Mouse (Mus musculus): ENCODE measurements around the gene Tmem164.

Tmem164 gene

DNA sequence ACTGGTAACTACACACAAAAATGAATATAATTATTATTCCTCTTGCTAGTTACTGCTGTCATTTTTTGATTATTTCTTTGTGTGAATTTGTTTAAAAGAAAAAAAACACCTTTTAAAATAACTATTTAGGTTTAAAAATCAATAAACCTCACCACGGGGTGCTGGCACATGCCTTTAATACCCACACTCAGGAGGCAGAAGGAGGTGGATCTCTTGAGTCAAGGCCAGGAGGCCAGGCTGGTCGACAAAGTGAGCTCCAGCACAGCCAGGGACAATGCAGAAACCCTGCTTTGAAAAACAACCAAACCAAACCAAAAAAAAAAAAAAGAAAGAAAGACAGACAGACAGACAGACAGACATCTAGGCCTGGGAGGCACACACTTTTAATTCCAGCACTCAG, 12.1 kb downstream of the Tmem164 start:
- DNase-seq = peak; percentile 28

DNA sequence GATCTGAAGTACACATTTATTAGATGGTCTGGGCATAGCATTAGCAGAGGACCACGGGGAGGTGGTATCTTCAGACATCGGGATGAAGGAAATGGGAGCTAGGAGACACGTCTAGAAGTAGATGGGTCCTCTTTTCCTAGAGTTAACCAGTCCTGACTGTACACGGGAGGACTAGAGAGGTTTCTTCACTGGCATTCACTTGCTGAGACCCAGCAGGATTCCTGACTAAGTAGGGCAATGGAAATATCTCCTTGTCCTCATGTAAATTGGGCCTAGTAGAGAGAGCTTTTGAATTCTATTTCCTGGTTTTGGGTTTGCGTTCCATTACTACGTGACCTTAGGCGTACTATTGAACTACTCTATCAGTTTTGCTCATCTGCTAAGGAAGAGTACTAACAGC, 13.1 kb downstream of the Tmem164 start:
- DNase-seq = peak; percentile 71

DNA sequence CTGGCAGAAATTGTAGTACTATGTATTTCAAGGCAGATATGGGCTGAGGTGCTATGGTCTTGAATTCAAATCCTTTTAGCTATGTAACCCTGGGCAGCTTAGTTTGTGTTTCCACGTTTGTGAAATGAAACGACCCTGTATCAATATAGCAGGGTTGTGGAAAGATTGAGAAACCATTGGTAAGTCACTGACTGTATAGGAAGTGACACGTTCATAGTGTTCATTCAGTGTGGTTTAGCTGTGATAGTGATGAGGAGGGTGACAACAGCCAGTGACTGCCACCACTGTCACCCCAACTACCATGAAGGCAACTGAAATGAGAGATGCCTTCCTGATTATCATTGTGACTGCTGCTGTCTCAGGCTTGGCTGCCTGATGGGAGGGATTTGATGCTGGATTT, 13.7 kb downstream of the Tmem164 start:
- peak; percentile 46 for DNase-seq

DNA sequence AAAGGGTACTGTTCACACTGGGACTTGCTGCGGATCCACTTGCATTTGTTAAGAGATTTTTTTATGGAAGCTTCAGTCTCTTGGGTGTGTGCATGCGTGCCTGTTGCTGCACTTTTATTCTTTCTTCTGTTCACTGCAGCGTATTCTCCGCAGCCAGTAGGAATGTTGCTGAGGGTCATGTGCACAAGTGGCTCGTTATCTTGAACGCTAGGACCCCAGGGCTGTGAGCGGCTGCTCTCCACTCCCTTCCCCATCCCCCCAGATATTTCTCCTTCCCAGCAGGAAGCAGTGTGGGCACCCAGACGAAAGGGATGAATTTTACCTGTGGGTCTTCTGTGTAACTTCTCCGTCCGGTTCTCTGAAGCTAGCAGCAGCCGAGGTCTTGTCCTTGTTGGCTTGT, 15.6 kb downstream of the Tmem164 start:
- DNase-seq = peak; percentile 61

DNA sequence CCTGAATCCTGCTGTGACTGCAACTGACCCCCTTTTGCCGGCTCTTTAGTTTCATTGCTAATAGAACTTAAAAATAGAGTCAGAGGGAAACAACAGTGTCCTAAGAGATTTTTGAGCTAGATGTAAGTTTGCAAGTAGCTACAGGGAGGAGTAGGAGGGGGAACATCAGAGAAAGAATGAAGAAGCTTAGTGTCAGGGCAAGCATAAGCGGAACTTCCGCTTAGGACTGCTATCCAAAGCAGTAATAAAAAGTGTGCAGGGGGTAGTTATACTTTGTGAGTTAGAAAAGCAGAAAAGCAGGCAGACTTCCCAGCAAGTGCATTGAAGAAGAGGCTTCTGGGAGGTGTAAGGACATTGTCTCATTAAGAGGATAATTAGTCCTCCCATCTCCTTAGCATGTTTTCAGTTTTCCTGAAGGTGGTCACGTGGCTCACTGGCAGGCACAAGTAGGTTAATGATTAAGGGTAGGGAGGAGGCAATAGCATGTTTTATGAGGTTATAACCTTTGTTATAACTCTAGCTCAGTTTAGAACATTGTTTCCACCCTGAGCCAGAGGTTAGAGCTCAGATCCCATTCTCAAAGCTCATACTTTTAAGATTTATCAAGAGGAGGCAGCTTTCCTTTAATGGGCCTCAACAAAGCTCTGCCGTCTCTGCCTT, 16.5 kb downstream of the Tmem164 start:
- DNase-seq = peak; percentile 61

DNA sequence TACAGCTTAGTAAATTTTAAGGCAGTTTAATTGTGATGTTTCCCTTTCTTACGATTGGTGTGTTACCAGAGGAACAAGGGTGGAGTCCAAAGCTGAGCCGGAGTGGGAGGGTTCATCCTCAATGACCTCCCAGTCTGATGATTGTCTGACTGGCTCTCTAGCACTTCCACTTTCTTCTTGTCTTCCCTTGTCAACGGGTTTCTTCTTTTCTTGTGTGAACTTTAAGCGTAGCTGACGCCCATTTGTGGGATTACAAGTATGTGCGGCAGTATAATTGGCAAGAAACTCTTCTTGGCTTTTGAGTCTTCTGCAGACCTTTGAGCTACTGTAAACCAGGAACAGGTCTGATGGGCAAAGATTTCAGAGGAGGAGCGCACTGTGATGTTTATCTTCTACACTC, 17.0 kb downstream of the Tmem164 start:
- peak; percentile 92 for DNase-seq

DNA sequence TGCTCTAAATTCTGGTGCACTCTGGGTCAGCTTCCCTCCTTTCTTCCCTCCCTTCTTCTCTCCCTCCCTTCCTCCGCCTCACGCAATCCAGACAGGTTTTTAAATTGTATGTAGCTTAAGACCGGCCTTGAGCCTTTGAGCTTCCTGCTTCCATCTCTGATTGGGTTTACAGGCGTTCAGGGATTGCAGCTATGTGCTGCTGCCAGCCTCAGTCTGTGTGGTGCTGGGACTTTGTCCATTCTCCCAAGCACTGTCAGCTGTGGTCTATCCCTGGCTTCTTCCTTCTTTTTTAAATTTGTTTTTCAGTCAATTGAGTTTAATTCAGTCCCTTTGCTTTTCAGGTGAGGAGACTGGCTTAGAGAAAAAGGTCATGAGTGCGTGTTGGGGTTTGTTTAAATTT, 20.9 kb downstream of the Tmem164 start:
- DNase-seq = no peak

DNA sequence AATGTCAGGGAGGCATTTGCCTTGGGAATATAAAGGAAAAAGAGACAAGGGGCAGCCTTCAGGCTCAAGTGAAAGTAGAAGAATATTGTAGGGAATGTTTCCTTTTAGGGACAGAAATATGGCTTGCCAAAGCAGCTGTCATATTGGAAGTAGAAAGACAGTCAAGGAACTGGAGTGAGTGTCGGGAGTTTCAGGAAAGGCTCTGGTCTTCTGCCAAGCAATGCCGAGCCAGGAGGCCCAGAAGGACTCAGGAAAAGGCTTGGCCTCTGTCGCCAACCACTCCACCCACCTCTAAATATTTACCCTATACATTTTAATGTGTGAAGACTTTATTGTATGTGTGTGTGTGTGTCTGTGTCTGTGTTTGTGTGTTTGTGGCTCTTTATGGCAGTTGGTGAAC, 21.4 kb downstream of the Tmem164 start:
- peak; percentile 92 for DNase-seq

DNA sequence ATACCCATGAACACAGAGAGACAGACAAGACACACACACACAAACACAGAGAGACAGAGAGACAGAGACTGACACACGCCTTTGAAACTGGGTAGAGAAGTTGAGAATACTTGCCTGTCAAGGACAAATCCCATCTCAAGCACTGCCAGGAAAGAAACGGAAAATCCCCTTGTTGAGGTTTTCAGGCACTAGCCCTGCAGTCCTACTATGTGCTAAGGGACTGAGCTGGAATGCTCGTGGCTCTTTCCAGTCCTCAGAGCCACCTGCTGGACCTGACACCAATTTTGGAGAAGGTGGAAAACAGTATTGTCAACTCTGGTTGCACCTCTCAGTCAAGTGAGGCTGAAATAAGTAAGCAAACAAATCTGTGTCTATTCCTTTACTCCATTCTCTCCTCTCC, 22.7 kb downstream of the Tmem164 start:
- peak; percentile 6 for DNase-seq

DNA sequence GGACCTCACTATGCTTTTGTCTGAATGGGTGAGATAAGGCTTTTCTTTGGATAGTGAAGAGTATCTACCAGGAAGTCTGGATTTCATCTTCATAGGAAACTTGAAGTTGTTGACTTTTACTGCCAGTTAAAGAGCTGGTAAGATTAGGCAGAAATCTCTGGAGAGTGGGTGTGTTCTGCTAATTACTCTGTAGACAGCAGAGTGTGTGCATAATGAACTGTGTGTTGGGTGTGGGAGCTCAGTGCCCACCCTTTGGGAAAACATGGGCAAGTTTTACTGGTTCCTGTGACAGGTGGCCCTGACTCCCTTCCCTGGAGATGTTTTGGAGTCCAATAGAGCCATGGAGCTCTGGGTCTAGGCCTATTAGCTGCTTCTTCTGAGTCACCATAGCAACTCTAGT, 27.1 kb downstream of the Tmem164 start:
- peak; percentile 19 for DNase-seq

DNA sequence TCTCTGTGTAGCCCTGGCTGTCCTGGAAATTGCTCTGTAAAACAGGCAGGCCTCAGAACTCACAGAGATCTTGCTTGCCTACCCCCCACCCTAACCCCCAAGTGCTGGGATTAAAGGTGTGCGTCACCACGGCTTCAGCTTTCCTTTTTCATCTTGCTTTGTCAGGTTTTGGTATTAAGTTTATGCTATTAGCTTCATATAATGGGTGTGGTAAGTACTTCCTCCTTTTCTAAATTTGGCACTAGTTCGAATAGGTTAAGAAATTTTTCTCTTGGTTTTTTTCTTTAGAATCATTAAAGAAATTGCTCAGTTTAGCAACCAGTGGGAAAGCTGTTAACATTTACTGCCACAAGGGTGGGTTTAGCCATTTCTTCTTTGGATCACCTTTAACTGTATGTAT, 34.8 kb downstream of the Tmem164 start:
- DNase-seq = peak; percentile 5

DNA sequence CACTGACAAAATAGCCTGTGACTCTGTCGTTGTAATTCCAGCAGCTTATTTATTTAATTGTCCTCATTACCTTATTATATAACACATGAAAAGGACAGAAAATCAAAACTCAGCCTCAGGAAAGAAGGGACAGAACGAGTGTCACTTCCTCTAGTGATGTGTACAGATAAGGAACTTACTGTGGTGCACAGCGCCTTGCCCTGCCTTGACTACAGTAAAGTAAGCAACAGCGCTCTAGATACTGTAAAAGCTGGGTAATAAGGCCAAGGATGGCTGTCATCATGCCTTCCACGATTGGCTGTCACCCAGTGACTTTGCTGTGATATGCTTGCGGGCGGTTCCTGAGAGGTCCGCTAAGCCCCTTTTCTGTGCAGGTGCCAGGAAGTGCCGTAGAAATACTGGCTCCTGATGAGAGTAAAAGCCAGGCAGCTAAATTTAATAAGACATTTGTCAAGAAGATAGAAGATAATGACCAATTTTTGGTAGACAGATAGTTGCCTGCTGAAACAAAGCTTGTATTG, 36.8 kb downstream of the Tmem164 start:
- peak; percentile 78 for DNase-seq

DNA sequence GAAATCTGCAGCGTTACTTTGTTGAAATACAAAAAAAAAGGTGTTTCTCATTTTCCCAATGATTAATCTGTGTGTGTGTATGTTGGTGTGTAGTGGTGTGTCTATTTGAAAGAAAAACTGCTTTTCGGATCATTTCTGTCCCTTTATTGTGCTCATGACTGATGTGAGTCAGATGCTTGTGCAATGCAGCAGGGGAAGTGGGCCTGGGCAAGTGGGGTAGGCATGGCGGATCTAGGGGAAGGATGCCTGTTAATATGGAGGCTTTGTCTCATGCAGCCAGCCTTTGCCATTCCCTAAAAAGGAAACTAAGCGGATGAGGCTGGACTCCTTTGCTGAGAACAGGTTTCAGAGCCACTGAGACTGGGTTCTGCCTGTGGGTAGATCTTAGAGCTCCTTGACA, 37.6 kb downstream of the Tmem164 start:
- DNase-seq = peak; percentile 55

DNA sequence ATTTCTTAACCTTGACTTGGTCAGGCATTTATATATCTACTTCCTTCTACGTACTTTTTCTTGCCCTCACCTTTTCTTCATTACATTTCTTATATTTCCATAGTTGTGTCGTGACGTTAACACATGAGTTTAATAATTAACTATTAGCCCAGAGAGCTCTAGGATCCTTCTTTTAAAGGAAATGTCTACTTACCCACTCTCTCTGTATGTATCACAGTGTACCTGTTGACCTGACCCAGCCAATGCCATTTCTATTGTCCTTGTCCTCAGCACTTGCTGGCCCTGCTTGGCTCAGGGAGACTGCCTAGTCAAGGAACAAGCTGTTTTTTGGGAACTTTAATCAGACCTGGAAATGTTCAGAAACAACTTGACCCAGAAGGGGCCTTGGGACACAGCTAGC, 40.7 kb downstream of the Tmem164 start:
- no peak for DNase-seq

DNA sequence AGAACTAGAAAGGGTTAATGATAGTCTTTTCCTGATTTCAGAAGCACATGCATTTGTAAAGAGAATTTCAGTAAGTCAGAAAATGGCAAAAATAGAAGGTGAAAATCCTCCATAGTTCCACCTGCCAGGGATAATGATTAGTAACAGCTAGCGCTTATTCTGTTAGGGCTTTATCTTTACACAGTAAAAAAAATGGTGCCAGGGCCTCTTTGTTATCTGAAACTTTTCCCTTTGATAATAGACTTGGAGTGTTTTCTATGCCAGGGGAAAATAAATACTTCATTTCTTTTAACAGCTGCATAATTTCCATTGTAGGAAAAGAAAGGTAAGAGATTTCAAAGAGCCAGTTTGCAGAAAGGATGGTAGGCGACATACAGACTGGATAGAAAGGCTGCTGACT, 43.0 kb downstream of the Tmem164 start:
- no peak for DNase-seq

DNA sequence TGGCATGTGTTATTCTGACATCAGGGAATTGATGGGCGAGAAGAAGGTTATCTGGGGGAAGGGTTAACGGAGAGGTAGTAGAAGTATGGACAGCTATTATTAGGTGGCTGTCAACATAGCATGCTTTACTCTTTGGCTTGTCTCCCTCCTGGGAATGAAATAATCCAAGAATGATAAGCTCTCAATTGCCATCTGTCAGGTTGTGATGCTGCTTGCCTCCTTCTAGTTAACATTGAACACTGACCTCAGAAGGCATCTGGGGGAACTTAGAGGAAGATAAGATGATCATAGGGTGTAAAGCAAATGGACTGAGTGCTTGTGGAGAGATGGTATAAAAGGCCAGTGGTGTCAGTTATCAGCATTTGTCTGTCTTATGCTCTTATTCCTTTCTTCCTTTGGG, 44.4 kb downstream of the Tmem164 start:
- DNase-seq = no peak

DNA sequence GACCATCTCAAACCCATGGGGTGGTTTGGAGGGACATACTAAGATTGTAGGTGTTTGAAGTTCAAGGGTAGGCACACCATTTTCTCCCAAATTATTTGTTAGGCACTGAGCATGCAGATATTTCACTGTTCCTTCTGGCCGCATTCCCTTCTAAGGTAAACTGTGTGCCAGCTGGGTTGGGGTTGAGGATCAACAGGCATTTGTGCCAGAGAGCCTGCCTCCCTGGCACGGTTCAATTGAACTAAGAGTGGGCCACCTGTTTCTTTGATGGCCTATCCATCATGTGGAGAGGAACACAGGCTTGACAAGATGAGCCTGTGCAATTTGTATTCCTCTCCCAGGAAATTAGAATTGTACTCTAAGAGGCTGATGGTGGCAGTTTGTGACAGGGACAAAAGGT, 45.1 kb downstream of the Tmem164 start:
- DNase-seq = no peak

DNA sequence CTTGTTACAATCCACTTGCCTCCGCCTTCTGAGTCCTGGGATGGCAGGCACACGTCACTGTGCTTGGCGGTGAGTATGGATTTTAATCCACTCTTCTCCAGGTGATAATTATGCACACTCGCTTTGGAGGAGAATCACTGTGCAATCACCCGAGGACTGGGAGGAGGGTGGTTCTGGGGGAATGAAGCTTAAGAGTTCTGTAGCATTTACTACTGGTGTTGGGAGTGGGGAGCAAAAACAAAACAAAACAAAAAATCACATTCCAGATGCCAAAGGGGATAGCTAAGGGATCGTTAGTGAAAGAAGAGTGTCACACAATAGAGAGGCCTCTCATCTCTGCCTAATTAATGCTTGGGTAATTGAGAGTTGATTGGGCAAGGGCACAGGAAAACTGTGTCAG, 46.6 kb downstream of the Tmem164 start:
- DNase-seq = no peak

DNA sequence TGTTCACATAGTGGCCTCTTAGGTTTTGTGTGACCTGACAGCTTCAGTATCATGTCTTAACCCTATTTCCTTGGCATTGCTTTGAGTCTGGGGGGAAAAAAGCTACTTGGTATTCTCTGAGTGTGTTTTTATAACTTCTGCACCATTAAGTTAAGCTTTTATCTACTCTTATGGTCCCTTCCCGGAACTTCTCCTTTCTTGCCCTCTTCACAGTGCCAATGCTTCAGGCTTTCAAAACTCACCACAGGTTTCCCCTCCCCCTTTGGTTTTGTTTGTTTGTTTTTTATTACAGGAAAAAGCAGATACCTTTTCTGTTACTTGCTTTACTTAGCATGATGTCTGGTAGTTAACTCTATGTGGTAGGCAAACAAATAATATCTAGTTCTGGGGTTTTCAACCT, 47.8 kb downstream of the Tmem164 start:
- DNase-seq = no peak

DNA sequence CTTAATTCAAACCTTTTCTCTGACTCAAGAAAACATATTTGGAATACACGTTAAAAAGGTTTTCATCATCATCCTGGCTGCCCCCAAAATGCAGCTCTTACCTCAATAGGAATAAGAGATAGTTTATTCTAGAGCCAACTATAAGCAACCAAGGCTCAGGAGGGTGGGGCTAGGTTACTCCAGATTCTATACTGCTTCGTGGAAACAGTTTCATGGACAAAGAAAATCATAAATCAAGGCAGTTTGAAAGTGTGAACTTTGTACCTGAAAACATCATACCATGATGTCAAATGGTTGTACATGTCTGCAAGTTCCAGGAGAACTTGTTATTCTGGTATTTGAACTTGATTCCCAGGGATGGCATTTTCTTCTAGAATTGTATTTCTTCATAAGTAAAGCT, 48.3 kb downstream of the Tmem164 start:
- DNase-seq = no peak

DNA sequence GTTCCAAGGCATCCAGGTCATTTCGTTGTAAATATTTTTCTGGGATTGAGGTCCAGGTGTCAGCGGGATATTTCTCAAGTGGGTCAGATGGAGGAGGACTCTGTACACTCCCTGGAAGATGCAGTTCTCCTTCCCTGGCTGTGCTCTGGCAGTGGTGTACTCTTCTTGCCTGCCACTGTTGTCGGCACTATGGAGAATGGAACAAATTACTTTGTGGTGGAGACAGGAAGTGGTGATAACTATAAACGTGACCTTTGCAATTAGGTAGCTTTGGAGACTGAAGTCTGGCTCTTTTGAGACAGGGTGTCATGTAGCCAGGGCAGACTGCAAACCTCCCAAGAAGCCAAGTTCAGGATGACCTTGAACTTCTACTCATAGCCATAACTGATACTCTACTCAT, 55.9 kb downstream of the Tmem164 start:
- no peak for DNase-seq

DNA sequence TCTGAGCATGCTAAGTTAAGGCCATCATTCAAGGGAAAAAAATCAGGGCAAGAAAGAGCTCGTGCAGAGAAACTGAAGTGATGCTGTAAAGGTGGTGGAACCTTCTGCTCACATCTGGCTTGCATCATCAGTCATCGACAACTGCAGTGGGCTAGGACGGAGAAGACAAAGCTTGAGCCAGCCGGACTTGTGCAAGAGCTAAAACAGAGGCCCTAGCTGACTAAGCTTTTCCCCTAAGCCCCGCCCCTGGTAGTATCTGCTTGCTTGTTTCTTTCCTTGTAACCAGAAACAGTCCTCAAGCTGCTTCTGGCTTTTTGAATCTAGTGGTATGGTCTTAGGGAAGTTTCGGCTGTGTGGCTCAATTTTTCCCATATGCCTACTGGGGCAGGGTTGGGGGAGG, 56.5 kb downstream of the Tmem164 start:
- peak; percentile 94 for DNase-seq

DNA sequence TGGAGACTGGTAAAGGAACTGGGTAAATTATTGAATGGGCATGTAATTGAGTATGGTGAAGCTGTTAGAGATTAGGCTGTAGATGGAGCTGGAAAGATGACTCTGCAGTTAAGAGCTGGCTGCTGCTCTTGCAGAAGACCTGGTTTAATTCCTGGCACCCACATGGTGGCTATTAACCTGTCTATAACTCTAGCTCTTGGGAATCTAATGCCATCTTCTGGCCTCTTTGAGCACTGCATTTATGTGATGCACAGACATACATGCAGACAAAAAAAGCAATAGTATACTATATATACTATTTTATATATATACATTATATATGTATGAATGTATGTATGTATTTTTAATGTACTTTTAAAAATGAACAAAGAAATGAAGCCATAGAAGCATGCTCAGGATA, 66.2 kb downstream of the Tmem164 start:
- DNase-seq = no peak

DNA sequence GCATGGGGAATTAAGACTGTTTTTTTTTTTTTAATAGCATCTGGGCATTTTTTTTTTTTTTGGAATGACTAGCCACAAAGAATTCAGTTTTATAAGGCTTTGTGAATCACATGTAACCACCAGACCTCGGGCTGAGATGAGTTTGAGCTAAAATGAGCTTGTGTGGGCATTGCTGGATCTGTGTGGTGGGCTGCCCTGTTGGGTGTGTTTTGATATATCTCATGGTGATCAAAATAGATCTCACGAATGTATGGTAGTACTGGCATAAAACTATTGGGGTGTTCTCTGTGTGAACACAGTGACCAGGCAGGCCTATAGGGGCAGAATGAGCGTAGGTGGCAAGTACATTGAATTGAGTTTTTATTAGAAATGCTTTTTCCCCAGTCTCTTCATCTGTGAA, 67.4 kb downstream of the Tmem164 start:
- no peak for DNase-seq

DNA sequence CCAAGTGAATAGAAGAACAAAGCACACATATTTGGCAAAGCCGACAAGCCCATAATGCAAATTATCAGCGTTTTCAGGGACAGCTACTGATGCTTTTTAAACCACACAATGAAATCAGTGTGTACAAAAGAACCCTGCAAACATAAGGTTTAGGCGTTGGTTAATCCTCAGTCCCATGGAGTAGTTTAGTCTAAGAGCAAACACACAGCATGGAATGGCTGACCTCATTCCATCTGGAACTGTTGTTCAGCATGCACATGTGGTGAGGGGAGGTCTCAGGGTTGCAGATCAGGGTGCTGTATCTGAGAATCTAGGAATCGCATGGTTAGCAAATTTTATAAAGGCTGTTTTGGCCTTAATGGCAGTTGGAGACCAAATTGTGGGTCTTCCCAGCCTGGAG, 69.6 kb downstream of the Tmem164 start:
- DNase-seq = no peak

DNA sequence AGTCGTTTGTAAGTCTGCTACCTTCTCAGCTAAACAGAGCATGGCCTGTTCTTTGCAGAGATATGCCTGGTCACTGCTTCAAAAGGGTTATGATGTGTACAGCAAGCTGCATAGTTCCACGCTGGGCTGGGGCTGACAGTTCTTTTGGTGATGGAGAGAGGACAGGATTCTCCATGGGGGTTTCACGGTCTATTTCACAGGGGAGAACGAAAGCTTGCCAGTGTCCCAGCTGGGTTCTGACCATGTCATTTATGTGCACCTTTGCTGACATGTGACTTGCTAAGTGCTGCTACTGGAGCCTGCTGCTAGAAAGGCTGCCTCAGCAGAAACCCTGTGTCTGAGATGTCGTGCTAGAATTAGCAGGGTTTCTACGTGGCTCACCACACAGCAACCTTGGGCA, 74.3 kb downstream of the Tmem164 start:
- no peak for DNase-seq

Measured in heart, adult 11 months (tissue).